Mouse (Mus musculus) spleen, adult 2 months (tissue): ENCODE results near the gene Hey2. TPM values are rescaled to one million over a fixed set of nuclear protein-coding genes. Genes with fewer than 3 reads are reported as not detected.

Experiments
- DNase-seq, 2 experiments: peaks; one replicate each; pipeline versions ENCODE4 v3.0.0 to v3.0.0-alpha.2; 2012 to 2021; ENCODE audit warnings: low spot score in 2 of 2, low read depth in 1 of 2
- H3K27ac ChIP-seq: fragments of 200-500 bp; 2 replicates; pipeline ENCODE4 v1.5.1; 2012; ENCODE audit warnings: low read length, inconsistent platforms; ENCODE audit not compliant: insufficient read depth
- H3K27me3 ChIP-seq: fragments of 200-500 bp; 2 replicates; pipeline ENCODE4 v1.6.1; 2012; ENCODE audit warnings: mild to moderate bottlenecking, moderate library complexity, low read length, inconsistent platforms; ENCODE audit not compliant: control insufficient read depth, insufficient read depth
- H3K36me3 ChIP-seq: fragments of 200-500 bp; 2 replicates; pipeline ENCODE4 v1.6.1; 2012; ENCODE audit warnings: mild to moderate bottlenecking, low read length, inconsistent platforms; ENCODE audit not compliant: control insufficient read depth, insufficient read depth
- H3K4me1 ChIP-seq: fragments of 200-500 bp; 2 replicates; pipeline ENCODE4 v1.6.1; 2011; ENCODE audit warnings: inconsistent platforms; ENCODE audit not compliant: control insufficient read depth, insufficient read depth, insufficient read length
- H3K4me3 ChIP-seq: fragments of 200-500 bp; 2 replicates; pipeline ENCODE4 v1.5.1; 2011; ENCODE audit warnings: mild to moderate bottlenecking, inconsistent platforms; ENCODE audit not compliant: insufficient read depth, insufficient read length; ENCODE audit errors: extremely low read depth
- CTCF ChIP-seq: fragments of 200-500 bp; IDR thresholded peaks from 2 replicates; pipeline ENCODE4 v1.5.1; 2011; ENCODE audit warnings: mild to moderate bottlenecking, inconsistent platforms; ENCODE audit not compliant: insufficient read depth, insufficient read length, insufficient replicate concordance; ENCODE audit errors: extremely low read depth
- POLR2A ChIP-seq: fragments of 200-500 bp; IDR thresholded peaks from 2 replicates; pipeline ENCODE4 v1.6.1; 2011; ENCODE audit warnings: low read depth, low read length, inconsistent platforms
- WGBS: fragments of 180-500 bp; shearing (Covaris S2); methylation state at CpG from one replicate; pipeline ENCODE4 v1.1.7; 2018; 5-methylcytosine and 5-hydroxymethylcytosine counted together
- polyA plus RNA-seq: library from polyadenylated mRNA; depleted of rRNA; stranded (reverse); fragments of >200 nt; gene quantifications from 2 replicates; pipeline ENCODE4 v1.2.3, GENCODE M21; 2012; rRNA removed

The Hey2 gene
- polyA plus RNA-seq, 1 experiment, result 2.2 TPM

DNA sequence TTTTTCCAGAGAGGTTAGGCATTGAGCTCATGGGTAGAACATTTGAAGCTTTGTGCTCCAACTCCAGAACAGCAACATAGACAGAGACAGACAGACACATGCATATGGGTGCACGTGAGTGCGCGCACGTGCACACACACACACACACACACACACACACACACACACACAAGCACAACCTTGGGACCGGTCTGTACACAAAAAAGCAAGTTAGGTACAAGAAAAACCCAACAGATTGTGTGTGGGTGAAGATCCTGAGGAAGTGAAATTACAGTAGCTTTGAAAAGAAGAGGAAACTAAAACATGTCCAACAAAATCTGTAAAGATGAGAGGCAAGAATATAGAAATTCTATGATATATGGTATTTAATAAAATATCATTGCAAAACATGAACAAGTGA, 53.1 kb downstream of the Hey2 start:
- Histone ChIP-seq H3K36me3 (no peaks in the 10 kb centered on the region), H3K4me1 (no peaks in the 10 kb centered on the region; the same call in 1 of the 2 replicates), H3K4me3 (no peak overlapping the region), H3K27ac (no peak overlapping the region), H3K27me3 (no peaks in the 10 kb centered on the region)
- TF ChIP-seq POLR2A (no peak), CTCF (no peak)
- 87% methylated on average over 5 of the region's 5 CpGs for WGBS
- no peak for DNase-seq

DNA sequence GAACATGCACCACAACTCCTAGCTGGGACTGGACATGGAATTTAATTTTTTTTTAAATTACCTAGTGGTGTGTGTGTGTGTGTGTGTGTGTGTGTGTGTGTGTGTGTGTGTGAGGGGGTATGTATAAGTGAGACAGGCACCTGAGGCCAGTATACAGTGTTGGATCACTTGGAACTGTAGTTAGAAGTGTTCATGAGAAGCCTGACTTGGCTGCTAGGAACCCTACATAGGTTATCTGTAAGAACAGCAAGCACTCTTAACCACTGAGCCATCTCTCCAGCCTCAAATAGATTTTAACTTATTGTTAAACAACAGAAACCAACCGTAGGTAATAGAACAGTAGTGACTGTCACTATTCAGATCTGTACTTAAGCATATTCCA, 54.3 kb downstream of the Hey2 start:
- WGBS, result 79% methylated on average over 1 of the region's 1 CpGs
- Histone ChIP-seq H3K27ac (no peak overlapping the region), H3K4me3 (no peak overlapping the region), H3K36me3 (no peaks in the 10 kb centered on the region), H3K27me3 (no peaks in the 10 kb centered on the region), H3K4me1 (no peaks in the 10 kb centered on the region; the same call in 1 of the 2 replicates)
- no peak for TF ChIP-seq CTCF
- TF ChIP-seq POLR2A, result no peak
- no peak for DNase-seq

DNA sequence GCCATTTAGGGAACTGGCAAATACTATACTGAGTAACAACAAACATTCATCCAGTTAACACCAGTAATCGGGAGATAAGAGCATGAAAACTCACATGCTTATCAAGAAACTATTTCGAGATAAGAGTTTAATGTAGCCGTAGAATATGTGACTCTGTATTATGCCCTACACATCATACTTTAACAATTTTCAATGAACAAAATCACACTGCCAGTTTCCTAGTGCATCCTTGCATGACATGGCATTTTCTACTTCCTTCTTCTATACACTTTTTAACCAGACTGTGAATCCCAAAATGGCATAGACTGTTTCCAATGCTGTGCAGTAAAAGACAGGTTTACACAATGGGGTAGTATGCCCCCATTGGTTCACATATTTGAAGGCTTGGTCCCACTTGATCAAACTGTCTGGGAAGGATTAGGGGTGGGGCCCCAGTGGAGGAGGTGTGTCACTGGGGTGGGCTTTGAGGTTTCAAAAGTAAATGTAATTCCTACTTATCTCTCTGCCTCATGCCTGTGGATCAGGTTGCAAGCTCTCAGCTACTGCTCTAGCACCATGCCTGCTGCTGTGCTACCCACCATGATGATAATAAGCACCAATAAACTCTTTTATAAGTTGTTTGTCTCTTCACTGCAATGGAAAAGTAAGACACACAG, 54.8 kb downstream of the Hey2 start:
- H3K4me1 ChIP-seq, result no peaks in the 10 kb centered on the region; the same call in 1 of the 2 replicates
- DNase-seq, result no peak
- no peaks in the 10 kb centered on the region for H3K36me3 ChIP-seq
- H3K27me3 ChIP-seq, result no peaks in the 10 kb centered on the region
- H3K4me3 ChIP-seq, result no peak overlapping the region
- no peak overlapping the region for H3K27ac ChIP-seq
- WGBS, result 79% methylated on average over 3 of the region's 3 CpGs
- TF ChIP-seq CTCF (no peak), POLR2A (no peak)

DNA sequence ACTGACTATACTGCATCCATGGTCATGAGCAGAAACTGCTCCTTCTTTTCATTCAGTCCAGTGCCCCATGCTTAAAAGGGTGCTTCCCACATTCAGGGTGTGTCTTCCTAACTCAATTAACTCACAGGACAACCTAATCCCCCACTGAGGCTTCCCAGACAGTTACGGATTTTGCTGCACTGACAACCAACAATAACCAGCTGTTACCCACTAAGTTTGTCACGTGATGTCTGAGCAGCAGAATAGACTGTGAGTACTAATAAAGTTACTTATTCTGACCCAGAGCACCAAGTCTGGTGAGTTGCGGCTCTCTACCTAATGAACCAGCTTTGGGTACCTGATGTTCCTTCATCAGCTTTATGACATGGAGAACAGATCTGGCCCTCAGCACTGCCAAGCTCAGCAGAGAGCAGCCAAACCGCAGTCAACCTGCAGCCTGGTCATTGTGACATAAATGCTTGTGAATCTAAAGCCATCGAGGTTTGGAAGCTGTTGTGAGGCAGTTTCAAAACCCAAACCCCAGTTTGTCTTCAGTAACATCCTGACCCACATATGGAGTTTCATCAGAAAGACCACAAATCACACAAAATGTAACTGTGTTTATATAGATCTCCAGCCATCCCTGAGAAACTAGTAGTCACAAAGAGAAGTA, 56.4 kb downstream of the Hey2 start:
- Histone ChIP-seq H3K4me1 (no peaks in the 10 kb centered on the region; the same call in 1 of the 2 replicates), H3K27me3 (no peaks in the 10 kb centered on the region), H3K27ac (no peak overlapping the region), H3K4me3 (no peak overlapping the region), H3K36me3 (no peaks in the 10 kb centered on the region)
- 89% methylated on average over 5 of the region's 5 CpGs for WGBS
- no peak for DNase-seq
- TF ChIP-seq POLR2A (no peak), CTCF (no peak)

Other genes starting within 250 kb of the Hey2 start
- gene Trmt11, start 242.1 kb downstream of the Hey2 start, polyA plus RNA-seq, result 0.54 and 0.76 TPM in 2 replicates
- 3.6 and 4.8 TPM in 2 replicates for gene Hint3, start 213.2 kb downstream of the Hey2 start, polyA plus RNA-seq
- gene Ncoa7, start 39.5 kb downstream of the Hey2 start, polyA plus RNA-seq, result 3.7 and 3.8 TPM in 2 replicates